Mouse (Mus musculus): ENCODE measurements around the gene Lin54.

Gene Lin54

GRCm38 (mm10) chr5:100500458-100500961 is at the start of gene Lin54:
Gene Lin54 (minus strand): TSS chr5:100500639.
- DNase-seq (ENCODE audit: low spot score): peak; percentile 96

- no peak for DNase-seq (ENCODE audit: low spot score)
Observed at GRCm38 (mm10) chr5:100550151-100550550, 49.7 kb upstream of the Lin54 start.

GRCm38 (mm10) chr5:100549311-100549710 is 48.9 kb upstream of the Lin54 start:
- no peak for DNase-seq (ENCODE audit: low spot score)

GRCm38 (mm10) chr5:100548236-100548635 is 47.8 kb upstream of the Lin54 start:
- no peak for DNase-seq (ENCODE audit: low spot score)

DNA sequence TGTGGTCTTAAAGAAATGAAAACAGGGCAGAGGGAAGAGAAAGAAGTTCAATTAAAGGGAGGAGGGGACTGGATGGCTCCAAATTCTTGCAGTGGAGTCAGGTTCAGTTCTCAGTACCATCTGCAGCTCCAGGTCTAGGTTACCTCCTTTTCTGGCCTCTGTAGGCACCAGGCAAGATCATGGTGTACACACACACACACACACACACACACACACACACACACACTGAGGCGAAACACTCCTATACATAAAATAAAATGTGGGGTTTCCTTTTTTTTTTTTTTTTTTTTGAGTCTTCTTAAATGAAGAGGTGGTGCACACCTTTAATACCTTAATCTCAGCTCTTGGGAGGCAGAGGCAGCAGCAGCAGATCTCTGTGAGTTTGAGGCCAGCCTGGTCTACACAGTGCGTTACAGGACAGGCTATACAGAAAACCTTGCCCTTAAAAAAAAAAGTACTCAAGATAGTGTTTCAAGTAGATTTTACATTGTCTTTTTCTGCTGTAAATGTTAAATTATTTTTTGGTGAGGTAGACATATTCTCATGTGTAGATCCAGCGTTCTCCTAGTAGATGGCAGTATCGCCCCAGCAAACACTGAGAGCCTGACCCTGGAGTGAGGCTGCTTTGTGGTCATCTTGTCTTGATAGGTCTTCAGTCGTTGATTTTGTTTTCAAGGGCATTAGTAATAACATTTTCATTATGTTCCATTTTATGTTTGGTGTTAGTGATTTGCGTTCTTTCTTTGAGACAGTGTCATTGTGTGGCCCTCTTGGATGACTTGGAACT is 46.0 kb upstream of the Lin54 start:
- DNase-seq (ENCODE audit: low spot score): peak; percentile 10

- DNase-seq (ENCODE audit: low spot score): peak; percentile 63
Observed at GRCm38 (mm10) chr5:100536638-100537037, 36.2 kb upstream of the Lin54 start.

GRCm38 (mm10) chr5:100535826-100536225 is 35.4 kb upstream of the Lin54 start:
- DNase-seq (ENCODE audit: low spot score): no peak

DNA sequence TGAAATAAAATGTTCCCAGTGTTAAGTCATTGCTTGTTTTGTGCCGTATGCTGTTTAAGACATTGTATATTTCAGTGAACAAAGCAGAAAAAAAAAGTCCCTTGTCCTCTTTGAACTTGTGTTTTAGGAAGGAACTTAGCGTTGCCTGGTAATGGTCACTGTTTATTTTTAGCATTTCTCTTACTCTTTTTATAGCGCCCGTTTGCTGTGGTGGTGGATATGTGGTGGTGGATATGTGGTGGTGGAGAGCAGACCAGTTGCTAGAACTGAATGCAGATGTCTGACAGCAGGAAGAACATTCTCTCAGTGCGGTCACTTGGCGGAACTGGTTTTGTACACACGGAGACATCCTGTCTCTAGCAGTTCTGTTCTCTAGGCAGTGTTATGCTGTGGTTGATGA is 25.7 kb upstream of the Lin54 start:
- no peak for DNase-seq (ENCODE audit: low spot score)

GRCm38 (mm10) chr5:100525620-100526019 is 25.2 kb upstream of the Lin54 start:
- no peak for DNase-seq (ENCODE audit: low spot score)

DNA sequence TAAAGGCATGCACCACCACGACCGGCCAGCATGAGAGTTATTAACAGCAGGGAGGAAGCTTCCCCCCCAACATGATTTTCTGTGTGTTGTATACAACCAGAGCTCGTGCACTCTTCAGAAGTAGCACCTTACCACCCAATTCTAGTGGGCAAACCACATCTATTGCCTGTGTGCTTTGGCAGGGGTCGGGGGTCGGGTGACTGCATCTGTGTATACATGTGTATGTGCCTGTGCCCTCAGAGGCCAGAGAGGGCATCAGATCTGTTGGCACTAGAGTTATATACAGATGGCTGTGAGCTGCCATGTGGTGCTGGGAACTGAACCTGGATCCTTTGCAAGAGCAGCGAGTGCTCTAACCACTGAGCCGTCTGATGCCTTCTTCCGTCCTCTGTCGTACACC is 24.5 kb upstream of the Lin54 start:
- no peak for DNase-seq (ENCODE audit: low spot score)

GRCm38 (mm10) chr5:100523331-100523730 is 22.9 kb upstream of the Lin54 start:
- no peak for DNase-seq (ENCODE audit: low spot score)

GRCm38 (mm10) chr5:100520223-100520622 is 19.8 kb upstream of the Lin54 start:
- no peak for DNase-seq (ENCODE audit: low spot score)

- no peak for DNase-seq (ENCODE audit: low spot score)
Observed at GRCm38 (mm10) chr5:100519027-100519411, 18.6 kb upstream of the Lin54 start.

- peak; percentile 99 for DNase-seq (ENCODE audit: low spot score)
Observed at GRCm38 (mm10) chr5:100518049-100519026, 17.9 kb upstream of the Lin54 start, which contains the start of gene Cops4. Gene Cops4 (plus strand): TSS chr5:100518309.

DNA sequence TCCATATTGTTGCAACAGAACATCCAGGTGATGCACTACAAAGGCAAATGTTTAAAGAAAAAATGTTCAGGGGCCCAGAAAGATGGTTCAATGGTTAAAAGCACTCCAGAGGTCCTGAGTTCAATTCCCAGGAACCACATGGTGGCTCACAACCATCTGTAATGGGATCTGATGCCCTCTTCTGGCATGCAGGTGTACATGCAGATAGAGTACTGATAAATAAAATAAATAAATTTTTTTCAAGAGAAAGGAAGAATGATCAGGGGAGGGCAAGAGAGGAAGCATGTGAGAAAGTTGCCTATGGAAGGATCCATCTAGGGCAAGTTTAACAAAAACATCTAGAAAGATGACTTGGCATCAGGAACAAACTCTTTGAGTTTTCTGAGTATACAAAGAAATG is 12.1 kb upstream of the Lin54 start:
- no peak for DNase-seq (ENCODE audit: low spot score)

DNA sequence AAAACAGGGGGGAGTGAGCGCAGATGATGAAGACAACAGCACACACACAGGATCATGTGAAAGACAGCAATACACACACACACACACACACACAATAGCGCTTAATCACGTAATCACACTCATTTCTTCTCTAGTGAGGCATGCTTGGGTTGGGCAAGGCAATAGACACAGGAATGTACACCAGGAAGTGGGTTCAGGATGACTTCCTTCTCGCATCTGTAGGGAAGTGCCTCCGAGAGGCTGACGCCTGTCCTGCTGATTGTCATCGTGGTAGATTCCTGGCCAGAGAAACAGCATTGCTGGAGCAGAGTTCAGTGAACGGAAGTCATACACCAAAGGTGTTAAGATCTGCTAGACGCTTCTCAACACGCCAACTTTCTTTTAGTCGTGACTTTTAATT is 8.8 kb upstream of the Lin54 start:
- DNase-seq (ENCODE audit: low spot score): no peak

DNA sequence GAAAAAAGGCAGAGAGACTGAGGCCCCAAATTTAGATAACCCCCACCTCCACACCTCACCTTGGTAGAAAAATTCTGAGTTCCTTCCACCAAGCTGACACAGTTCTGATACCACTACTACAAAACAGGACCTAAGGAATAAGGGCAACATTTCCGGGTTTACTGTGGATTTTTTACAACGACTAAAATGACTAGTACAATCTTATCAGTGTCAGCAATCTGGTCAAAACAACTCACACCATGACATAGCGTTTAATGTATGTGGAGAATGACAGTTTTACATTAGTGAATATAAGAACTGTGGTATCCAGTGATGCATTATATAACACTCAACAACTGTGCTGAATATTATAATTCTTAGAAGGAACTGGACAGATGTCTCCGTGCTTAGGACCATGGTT is 828 bp upstream of the Lin54 start:
- DNase-seq (ENCODE audit: low spot score): no peak

DNA sequence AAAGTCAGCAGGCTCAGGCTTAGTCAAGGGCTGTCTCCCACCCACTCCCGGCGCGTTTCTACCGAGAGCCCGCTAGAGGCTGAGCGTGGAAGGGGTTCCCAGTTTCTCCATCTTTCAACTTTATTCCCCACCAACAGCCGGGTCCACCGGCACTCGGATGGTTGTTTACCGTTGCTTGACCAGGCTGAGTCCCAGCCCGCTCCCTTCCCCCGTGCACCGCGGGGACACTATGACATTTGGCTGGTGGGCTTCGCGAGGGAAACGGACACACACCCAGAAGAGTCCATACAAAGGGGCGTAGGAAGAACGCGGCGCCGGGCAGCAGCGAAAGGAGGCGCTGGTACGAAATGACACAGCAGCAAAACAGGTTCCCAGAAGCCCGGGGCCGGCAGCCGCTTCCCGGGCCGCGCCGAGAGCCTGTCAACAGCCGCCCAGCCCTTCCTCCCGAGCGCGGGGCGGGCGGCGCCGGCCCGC is 571 bp downstream of the Lin54 start:
- peak; percentile 63 for DNase-seq (ENCODE audit: low spot score)

GRCm38 (mm10) chr5:100499243-100499642 is 1.2 kb downstream of the Lin54 start:
- peak; percentile 11 for DNase-seq (ENCODE audit: low spot score)

DNA sequence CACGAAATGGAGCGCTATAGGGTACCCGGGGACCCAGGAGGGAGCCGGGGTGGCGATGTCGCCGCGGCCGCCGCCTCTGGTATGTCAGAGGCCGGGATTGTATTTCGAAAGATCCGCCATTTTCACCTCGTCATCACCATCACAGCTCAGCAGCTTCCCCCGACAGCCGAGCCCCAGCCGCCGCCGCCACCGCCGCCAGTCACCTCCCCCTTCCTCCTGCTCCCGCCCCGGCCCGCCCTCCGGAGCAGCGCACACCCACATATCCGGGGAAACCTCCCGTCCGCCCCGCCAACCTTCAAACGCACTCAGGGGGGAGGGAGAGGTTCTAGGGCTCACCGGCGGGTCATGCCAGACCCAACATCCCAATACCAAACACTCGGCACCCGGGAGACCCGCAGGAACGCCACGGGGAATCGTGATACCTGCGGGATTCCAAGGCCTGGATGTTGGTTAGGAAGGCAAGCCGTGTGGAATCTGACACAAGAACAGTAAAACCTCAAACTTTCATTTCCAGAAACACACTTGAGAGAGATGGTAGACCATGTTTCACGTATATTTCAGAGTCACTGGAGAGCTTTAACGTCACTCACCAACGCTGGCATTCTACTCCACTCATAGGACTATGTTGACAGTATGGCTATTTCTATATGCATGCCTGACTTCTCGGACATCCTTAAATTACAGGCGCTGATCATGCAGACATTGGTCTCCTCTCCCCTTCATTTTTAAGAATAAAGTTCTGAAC is 1.8 kb downstream of the Lin54 start:
- peak; percentile 78 for DNase-seq (ENCODE audit: low spot score)

DNA sequence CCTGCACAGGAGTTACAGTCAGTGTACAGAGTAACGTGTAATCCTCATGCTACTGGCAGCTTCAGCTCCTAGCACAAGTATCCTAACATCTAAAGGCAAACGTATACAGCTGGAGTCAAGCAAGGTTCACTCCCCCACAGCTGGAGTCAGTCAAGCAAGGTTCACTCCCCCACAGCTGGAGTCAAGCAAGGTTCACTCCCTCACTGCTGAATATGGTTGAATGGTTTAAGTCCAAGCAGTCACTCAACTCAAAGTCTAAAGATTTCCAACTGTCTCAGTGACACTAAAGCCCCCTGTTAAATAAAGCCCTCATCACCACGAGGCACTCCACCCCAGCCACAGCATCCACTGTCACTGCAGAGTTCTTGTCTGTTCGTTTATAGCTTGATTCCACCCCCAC is 8.7 kb downstream of the Lin54 start:
- DNase-seq (ENCODE audit: low spot score): no peak

GRCm38 (mm10) chr5:100489340-100489739 is 11.1 kb downstream of the Lin54 start:
- no peak for DNase-seq (ENCODE audit: low spot score)
